Mouse (Mus musculus): ENCODE data around the gene Kcnip4. TPM values are rescaled to one million over a fixed set of nuclear protein-coding genes. Genes with fewer than 3 reads are reported as not detected.

The Kcnip4 gene
- polyA plus RNA-seq, 1 experiment from 2014 or later: 0.05 TPM

- ATAC-seq: no peak
- DNase-seq: no peak
- Histone ChIP-seq H3K4me1 (ENCODE audit: insufficient read depth) (no peaks in the 10 kb centered on the region; the same call in 1 of the 2 replicates), H3K36me3 (replicated peaks; ENCODE audit: insufficient read depth, low read length) (no peaks in the 10 kb centered on the region), H3K27ac (ENCODE audit: low read depth) (no peak overlapping the region), H3K9me3 (ENCODE audit: low read length) (no peaks in the 10 kb centered on the region), H3K9ac (replicated peaks) (no peak overlapping the region), H3K4me2 (ENCODE audit: low read depth, low read length) (no peak overlapping the region), H3K27me3 (ENCODE audit: insufficient read depth, low read length) (no peaks in the 10 kb centered on the region), H3K4me3 (ENCODE audit: low read depth, low read length) (no peak overlapping the region)
- WGBS (ENCODE audit: insufficient replicate concordance): 39% methylated on average over 5 of the region's 5 CpGs
- TF ChIP-seq EP300 (IDR thresholded peaks at IDR 0.05; ENCODE audit: low read depth) (no peak), CTCF (IDR thresholded peaks at IDR 0.05; ENCODE audit: low read depth) (peak; percentile 61)
These were observed 1179.4 kb downstream of the Kcnip4 start for GRCm38 (mm10) chr5:48345095-48345982.

GRCm38 (mm10) chr5:48340808-48341433, 1183.8 kb downstream of the Kcnip4 start:
- H3K27ac ChIP-seq (ENCODE audit: low read depth): no peak overlapping the region
- whole genome bisulfite sequencing (ENCODE audit: insufficient replicate concordance): 56% methylated on average over 7 of the region's 7 CpGs
- no peaks in the 10 kb centered on the region; the same call in 1 of the 2 replicates for H3K4me1 ChIP-seq (ENCODE audit: insufficient read depth)
- H3K4me2 ChIP-seq (ENCODE audit: low read depth, low read length): no peak overlapping the region
- no peak overlapping the region for H3K4me3 ChIP-seq (ENCODE audit: low read depth, low read length)
- H3K9me3 ChIP-seq (ENCODE audit: low read length): no peaks in the 10 kb centered on the region
- no peak overlapping the region for H3K9ac ChIP-seq (replicated peaks)
- TF ChIP-seq CTCF (IDR thresholded peaks at IDR 0.05; ENCODE audit: low read depth): no peak
- ATAC-seq (no peak), DNase-seq (no peak)
- H3K36me3 ChIP-seq (replicated peaks; ENCODE audit: insufficient read depth, low read length): no peaks in the 10 kb centered on the region
- no peaks in the 10 kb centered on the region for H3K27me3 ChIP-seq (ENCODE audit: insufficient read depth, low read length)

All from liver, postnatal 0 days (tissue).